Mouse (Mus musculus) hindbrain, postnatal 0 days (tissue): Measurements from ENCODE around the gene Arhgef16. TPM values are rescaled to one million over a fixed set of nuclear protein-coding genes. Genes with fewer than 3 reads are reported as not detected.

ENCODE experiments used
- ATAC-seq: fragments of 200-750 bp; cut with Nextera tagmentation; 2 replicates; pipeline ENCODE4 v1.8.0; 2017; ENCODE audit warnings: mild to moderate bottlenecking, moderate TSS enrichment, moderate library complexity
- DNase-seq: peaks from one replicate; pipeline ENCODE4 v3.0.0-alpha.2; 2015; ENCODE audit warnings: low spot score
- H3K27ac ChIP-seq: fragments of 300-500 bp; sonication (generic); 2 replicates; pipeline ENCODE4 v1.5.1; 2014; ENCODE audit warnings: mild to moderate bottlenecking
- H3K27me3 ChIP-seq: fragments of 300-500 bp; sonication (generic); 2 replicates; pipeline ENCODE4 v1.6.1; 2014; ENCODE audit warnings: low read length, mixed read lengths; ENCODE audit not compliant: insufficient read depth
- H3K36me3 ChIP-seq: fragments of 300-500 bp; sonication (generic); 2 replicates; pipeline ENCODE4 v1.6.1; 2014; ENCODE audit warnings: low read length, mixed read lengths; ENCODE audit not compliant: insufficient read depth
- H3K4me1 ChIP-seq: fragments of 300-500 bp; sonication (generic); 2 replicates; pipeline ENCODE4 v1.6.1; 2014; ENCODE audit warnings: antibody characterized with exemption, low read length, mixed read lengths; ENCODE audit not compliant: insufficient read depth
- H3K4me2 ChIP-seq: fragments of 300-500 bp; sonication (generic); 2 replicates; pipeline ENCODE4 v1.6.1; 2014; ENCODE audit warnings: low read depth, mild to moderate bottlenecking, low read length, moderate library complexity, mixed read lengths
- H3K4me3 ChIP-seq: fragments of 300-500 bp; sonication (generic); 2 replicates; pipeline ENCODE4 v1.5.1; 2014; ENCODE audit warnings: low read length
- H3K9ac ChIP-seq: fragments of 300-500 bp; sonication (generic); replicated peaks from 2 replicates; pipeline ENCODE4 v1.6.1; 2014; ENCODE audit warnings: mild to moderate bottlenecking, low read length, moderate library complexity, mixed read lengths
- H3K9me3 ChIP-seq: fragments of 300-500 bp; sonication (generic); 2 replicates; pipeline ENCODE4 v1.6.1; 2016; ENCODE audit warnings: low read length, mixed read lengths
- CTCF ChIP-seq: IDR thresholded peaks from 2 replicates; pipeline ENCODE4 v1.5.1; 2016; ENCODE audit warnings: antibody characterized with exemption, control low read depth, low read depth
- WGBS: fragments of 180-500 bp; shearing (Covaris S2); extraction: QIAGEN DNeasy Blood & Tissue Kit; methylation state at CpG from one replicate; pipeline ENCODE4 v1.1.7; 2014; 5-methylcytosine and 5-hydroxymethylcytosine counted together
- polyA plus RNA-seq: library from polyadenylated mRNA; unstranded; fragments of >200 nt; fragmentation: Nextera tagmentation; extraction: Ambion mirVana; gene quantifications from 2 replicates; pipeline ENCODE4 v1.2.1, GENCODE M21; 2015
- total RNA-seq: library from RNA; depleted of rRNA; stranded (reverse); fragments of >200 nt; gene quantifications from 2 replicates; pipeline ENCODE4 v1.2.3, GENCODE M21; 2014; rRNA removed

The Arhgef16 gene
- total and polyA plus RNA-seq, 2 experiments from 2014 or later = 2.0 to 5.3 TPM

- 55% methylated on average over 4 of the region's 4 CpGs for WGBS
- Histone ChIP-seq H3K4me3 (no peak overlapping the region), H3K36me3 (no peaks in the 10 kb centered on the region), H3K4me2 (no peak overlapping the region), H3K4me1 (peaks cover 1% of the 10 kb centered on the region), H3K9ac (no peak overlapping the region), H3K27ac (no peak overlapping the region), H3K9me3 (no peaks in the 10 kb centered on the region), H3K27me3 (no peaks in the 10 kb centered on the region)
- ATAC-seq = no peak
- TF ChIP-seq CTCF = no peak
- no peak for DNase-seq
Observed at GRCm38 (mm10) chr4:154232295-154232694, 69.2 kb downstream of the Arhgef16 start.

GRCm38 (mm10) chr4:154231380-154231779 lies 70.1 kb downstream of the Arhgef16 start:
- no peak overlapping the region for H3K9ac ChIP-seq
- WGBS = 76% methylated on average over 7 of the region's 7 CpGs
- no peak overlapping the region for H3K4me2 ChIP-seq
- H3K9me3 ChIP-seq = no peaks in the 10 kb centered on the region
- ATAC-seq (no peak), DNase-seq (no peak)
- H3K27ac ChIP-seq = no peak overlapping the region
- H3K36me3 ChIP-seq = no peaks in the 10 kb centered on the region
- peaks cover 5% of the 10 kb centered on the region; the same call in 1 of the 2 replicates for H3K4me1 ChIP-seq
- no peaks in the 10 kb centered on the region for H3K27me3 ChIP-seq
- no peak overlapping the region for H3K4me3 ChIP-seq
- no peak for TF ChIP-seq CTCF

GRCm38 (mm10) chr4:154229569-154229968 lies 71.9 kb downstream of the Arhgef16 start:
- H3K4me3 ChIP-seq = no peak overlapping the region
- no peak overlapping the region for H3K9ac ChIP-seq
- 90% methylated on average over 9 of the region's 9 CpGs for WGBS
- H3K4me1 ChIP-seq = peaks cover 7% of the 10 kb centered on the region; the same call in 1 of the 2 replicates
- no peaks in the 10 kb centered on the region for H3K27me3 ChIP-seq
- no peaks in the 10 kb centered on the region for H3K9me3 ChIP-seq
- no peak overlapping the region for H3K27ac ChIP-seq
- ATAC-seq (no peak), DNase-seq (no peak)
- no peak for TF ChIP-seq CTCF
- H3K36me3 ChIP-seq = no peaks in the 10 kb centered on the region
- H3K4me2 ChIP-seq = no peak overlapping the region

Other genes starting within 250 kb of the Arhgef16 start
- gene Trp73, start 161.5 kb downstream of the Arhgef16 start, total RNA-seq = 0.83 and 1.2 TPM in 2 replicates
- 0.96 and 1.3 TPM in 2 replicates for gene Trp73, start 161.5 kb downstream of the Arhgef16 start, polyA plus RNA-seq
- 55.0 and 76.7 TPM in 2 replicates for gene Wrap73, start 159.3 kb downstream of the Arhgef16 start, total RNA-seq
- gene Wrap73, start 159.3 kb downstream of the Arhgef16 start, polyA plus RNA-seq = 36.3 and 36.5 TPM in 2 replicates
- 212 and 220 TPM in 2 replicates for gene Tprgl, start 141.0 kb downstream of the Arhgef16 start, total RNA-seq
- 228 and 239 TPM in 2 replicates for gene Tprgl, start 141.0 kb downstream of the Arhgef16 start, polyA plus RNA-seq
- gene Megf6, start 130.9 kb downstream of the Arhgef16 start, total RNA-seq = 40.5 and 54.8 TPM in 2 replicates
- gene Megf6, start 130.9 kb downstream of the Arhgef16 start, polyA plus RNA-seq = 7.0 and 7.2 TPM in 2 replicates
- gene B230104I21Rik, start 34.5 kb upstream of the Arhgef16 start, total RNA-seq = not detected in 2 replicates
- not detected in 2 replicates for gene B230104I21Rik, start 34.5 kb upstream of the Arhgef16 start, polyA plus RNA-seq